In genomic region chr15:96953112-96953937, GRCm38 (mm10) we compare ENCODE assay signal across 7 mouse cellular contexts.
DNase-seq lines count a peak whose midpoint lies in the region; ATAC-seq and TF ChIP-seq lines count a peak whose summit lies in the region.

No protein-coding gene starts in this region.

- peak; percentile 75 for TF ChIP-seq CTCF in small intestine, adult 2 months (IDR thresholded peaks at IDR 0.05; ENCODE audit: extremely low read depth, insufficient read length, insufficient replicate concordance, low read depth, low read length)

- peak overlapping the region; percentile 62 for H3K9ac ChIP-seq in midbrain, embryonic 11.5 days (ENCODE audit: low read length)

- TF ChIP-seq POLR2A in small intestine, adult 2 months (IDR thresholded peaks at IDR 0.05; ENCODE audit: low read depth, low read length) = no peak

- 32% methylated on average over 23 of the region's 23 CpGs for WGBS in midbrain, embryonic 11.5 days
- 23% methylated on average over 23 of the region's 23 CpGs for WGBS in small intestine, adult 2 months

- H3K9me3 ChIP-seq in midbrain, embryonic 11.5 days (ENCODE audit: control insufficient read depth, low read length) = no peaks in the 10 kb centered on the region

- H3K27me3 ChIP-seq in midbrain, embryonic 11.5 days (ENCODE audit: control insufficient read depth, insufficient read depth, low read length) = no peaks in the 10 kb centered on the region
- no peaks in the 10 kb centered on the region for H3K27me3 ChIP-seq in small intestine, adult 2 months (ENCODE audit: control insufficient read depth, insufficient read depth, low read length)

- peak; percentile 83 for ATAC-seq in midbrain, embryonic 11.5 days (ENCODE audit: low FRiP score)

- no peaks in the 10 kb centered on the region for H3K4me1 ChIP-seq in midbrain, embryonic 11.5 days (ENCODE audit: control insufficient read depth, insufficient read depth, low read length)
- H3K4me1 ChIP-seq in small intestine, adult 2 months (ENCODE audit: control insufficient read depth, insufficient read depth, insufficient read length, low read length) = peaks cover 3% of the 10 kb centered on the region; the same call in 1 of the 2 replicates

- peak overlapping the region; percentile 19; the same call in 1 of the 2 replicates for H3K4me3 ChIP-seq in midbrain, embryonic 11.5 days (ENCODE audit: low read depth, low read length)
- peak overlapping the region; percentile 50 for H3K4me3 ChIP-seq in small intestine, adult 2 months (ENCODE audit: low read depth, low read length)

- no peak overlapping the region for H3K27ac ChIP-seq in midbrain, embryonic 11.5 days (ENCODE audit: low read depth, low read length)
- no peak overlapping the region for H3K27ac ChIP-seq in small intestine, adult 2 months (ENCODE audit: insufficient read depth, low read depth, low read length)

- peak; percentile 64 for DNase-seq in NIH3T3 (ENCODE audit: low read depth)
- DNase-seq in cerebellum, adult 8-10 months = peak; percentile 28
- DNase-seq in frontal cortex, postnatal 14 days (ENCODE audit: low spot score in 2 of 2) = peak; percentile 31 to 66
- peak; percentile 59 for DNase-seq in induced T-regulatory cell, adult 2 months (ENCODE audit: low read depth)
- peak; percentile 79 for DNase-seq in left cerebral cortex, postnatal 4 days
- peak; percentile 99 for DNase-seq in midbrain, embryonic 11.5 days (ENCODE audit: low spot score, missing footprints)

- H3K4me2 ChIP-seq in midbrain, embryonic 11.5 days = peak overlapping the region; percentile 44

- intact Hi-C loops in left cerebral cortex, postnatal 4 days (cut with DNase I) = loop anchor here (10.0 kb wide), 1 partner anchor 409 kb away; no protein-coding TSS in a partner anchor

- H3K36me3 ChIP-seq in midbrain, embryonic 11.5 days (ENCODE audit: control insufficient read depth, insufficient read depth, low read length) = no peaks in the 10 kb centered on the region
- no peaks in the 10 kb centered on the region for H3K36me3 ChIP-seq in small intestine, adult 2 months (ENCODE audit: control insufficient read depth, insufficient read depth, low read length)

Comparison
In these comparisons a context has a peak if more than half of its experiments do, and no peak if none do; other contexts are left out.
1. DNase-seq: peak in every context shown above with its lines; median percentile 99 in midbrain, embryonic 11.5 days; 79 in left cerebral cortex, postnatal 4 days; 64 in NIH3T3; 59 in induced T-regulatory cell, adult 2 months; 48 in frontal cortex, postnatal 14 days; 28 in cerebellum, adult 8-10 months.